ENCODE assay signal across 8 mouse cellular contexts in the genomic region with DNA sequence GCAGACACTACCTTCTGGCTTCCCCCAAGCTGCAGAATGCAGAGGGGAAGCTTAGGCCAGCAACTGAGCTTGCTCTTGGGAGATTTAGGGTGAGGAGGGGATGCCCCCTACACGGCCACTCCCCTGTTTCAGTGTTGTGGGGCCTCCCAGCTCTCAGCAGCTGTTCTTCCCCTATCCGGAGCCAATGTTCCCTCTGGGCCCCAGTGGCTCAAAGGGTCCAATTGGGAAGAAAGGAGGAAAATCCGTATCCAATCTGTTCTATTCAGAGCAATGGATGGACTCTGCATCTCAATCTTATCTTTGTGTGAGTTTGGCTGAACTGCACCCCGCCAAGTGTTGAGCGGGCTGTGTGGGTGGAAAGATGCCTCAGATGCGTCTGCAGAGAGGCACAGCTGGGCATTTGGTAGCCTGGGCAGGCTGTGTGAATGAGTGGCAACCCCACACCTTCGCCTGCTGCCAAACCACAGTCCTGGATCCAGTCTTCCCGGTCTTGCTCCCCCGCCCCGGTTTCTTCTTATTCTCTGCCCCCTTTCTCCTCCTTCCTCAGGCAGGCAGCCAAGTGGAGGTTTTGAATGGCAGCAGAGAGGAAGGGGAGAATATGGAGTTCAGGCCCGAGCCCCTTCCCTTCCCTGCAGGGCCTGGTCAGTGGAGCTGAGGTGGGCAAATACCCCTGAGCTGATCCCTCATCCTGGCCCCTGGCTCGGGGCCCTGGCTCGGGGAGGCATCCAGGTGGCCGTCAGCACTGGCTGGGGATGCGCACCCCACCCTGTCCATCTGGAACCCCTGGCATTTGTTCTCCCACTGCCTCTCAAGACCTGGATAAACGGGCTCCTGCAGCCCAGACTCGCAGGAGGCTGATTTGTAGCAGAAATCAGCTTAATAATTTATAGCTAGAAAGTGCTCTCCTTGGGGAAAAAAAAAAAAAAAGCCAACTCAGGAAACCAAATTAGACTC.
DNase-seq lines count a peak whose midpoint lies in the region; ATAC-seq lines count a peak whose summit lies in the region.

No protein-coding gene starts in this region.

- no peaks in the 10 kb centered on the region for H3K9me3 ChIP-seq in midbrain, embryonic 16.5 days (replicated peaks; ENCODE audit: control insufficient read depth, low read length, poor library complexity, severe bottlenecking)

- peak overlapping the region; percentile 43 for H3K27ac ChIP-seq in midbrain, embryonic 16.5 days (ENCODE audit: low read length)

- peak overlapping the region; percentile 28; the same call in 1 of the 2 replicates for H3K4me2 ChIP-seq in midbrain, embryonic 16.5 days (ENCODE audit: low read length)

- no peaks in the 10 kb centered on the region for H3K36me3 ChIP-seq in midbrain, embryonic 16.5 days (ENCODE audit: control insufficient read depth, insufficient read depth, low read length)

- DNase-seq in embryo, embryonic 11 days, result peak; percentile 50
- no peak for DNase-seq in embryo, embryonic 9.5 days (ENCODE audit: extremely low spot score)
- peak; percentile 22 for DNase-seq in lung, postnatal 10 days
- no peak for DNase-seq in lung, postnatal 14 days
- peak; percentile 24 for DNase-seq in heart, postnatal 4 days
- no peak for DNase-seq in adrenal gland, postnatal 36 days

- WGBS in midbrain, embryonic 16.5 days, result 13% methylated on average over 17 of the region's 17 CpGs

- ATAC-seq in midbrain, embryonic 16.5 days, result peak; percentile 79
- no peak for ATAC-seq in megakaryocyte-erythroid progenitor cell, adult 5-6 weeks (replicated peaks; ENCODE audit: low FRiP score, low TSS enrichment, poor library complexity, severe bottlenecking)

- H3K27me3 ChIP-seq in midbrain, embryonic 16.5 days (ENCODE audit: control insufficient read depth, insufficient read depth, low read depth, low read length), result no peaks in the 10 kb centered on the region

- H3K9ac ChIP-seq in midbrain, embryonic 16.5 days (ENCODE audit: low read depth, low read length), result peak overlapping the region; percentile 52

- H3K4me1 ChIP-seq in midbrain, embryonic 16.5 days (ENCODE audit: control insufficient read depth, insufficient read depth, low read length), result peaks cover 7% of the 10 kb centered on the region

- H3K4me3 ChIP-seq in midbrain, embryonic 16.5 days (ENCODE audit: low read depth, low read length), result no peak overlapping the region

Comparison
In these comparisons a context has a peak if more than half of its experiments do, and no peak if none do; other contexts are left out.
1. DNase-seq: peak in embryo, embryonic 11 days (single experiment), lung, postnatal 10 days (single experiment) and heart, postnatal 4 days (single experiment); none in embryo, embryonic 9.5 days (single experiment), lung, postnatal 14 days (single experiment) and adrenal gland, postnatal 36 days (0 of 2).